Mouse (Mus musculus) lung, postnatal 0 days (tissue): ENCODE data around the gene Gm37240. TPM values are rescaled to one million over a fixed set of nuclear protein-coding genes. Genes with fewer than 3 reads are reported as not detected.

Source experiments
- ATAC-seq: fragments of 200-750 bp; cut with Nextera tagmentation; 2 replicates; pipeline ENCODE4 v1.8.0; 2017; ENCODE audit warnings: moderate library complexity
- DNase-seq: peaks from one replicate; pipeline ENCODE4 v3.0.0-alpha.2; 2016; ENCODE audit warnings: low spot score
- H3K27ac ChIP-seq: fragments of 300-500 bp; sonication (generic); 2 replicates; pipeline ENCODE4 v1.5.1; 2014; ENCODE audit warnings: antibody characterized with exemption, mild to moderate bottlenecking, low read length, mixed read lengths
- H3K27me3 ChIP-seq: fragments of 300-500 bp; sonication (generic); replicated peaks from 2 replicates; pipeline ENCODE4 v1.6.1; 2014; ENCODE audit warnings: low read length, mixed read lengths; ENCODE audit not compliant: insufficient read depth
- H3K36me3 ChIP-seq: fragments of 300-500 bp; sonication (generic); 2 replicates; pipeline ENCODE4 v1.6.1; 2014; ENCODE audit warnings: low read length, mixed read lengths; ENCODE audit not compliant: insufficient read depth
- H3K4me1 ChIP-seq: fragments of 300-500 bp; sonication (generic); 2 replicates; pipeline ENCODE4 v1.6.1; 2014; ENCODE audit warnings: antibody characterized with exemption, low read depth, low read length, mixed read lengths; ENCODE audit not compliant: insufficient read depth
- H3K4me2 ChIP-seq: fragments of 300-500 bp; sonication (generic); replicated peaks from 2 replicates; pipeline ENCODE4 v1.6.1; 2014; ENCODE audit warnings: low read depth, mild to moderate bottlenecking, low read length, moderate library complexity, mixed read lengths
- H3K4me3 ChIP-seq: fragments of 300-500 bp; sonication (generic); 2 replicates; pipeline ENCODE4 v1.5.1; 2014; ENCODE audit warnings: low read depth, low read length
- H3K9ac ChIP-seq: fragments of 300-500 bp; sonication (generic); replicated peaks from 2 replicates; pipeline ENCODE4 v1.6.1; 2014; ENCODE audit warnings: low read depth, mild to moderate bottlenecking
- H3K9me3 ChIP-seq: fragments of 300-500 bp; sonication (generic); 2 replicates; pipeline ENCODE4 v1.6.1; 2016; ENCODE audit warnings: low read length, mixed read lengths
- CTCF ChIP-seq: IDR thresholded peaks from 2 replicates; pipeline ENCODE4 v1.5.1; 2016; ENCODE audit warnings: antibody characterized with exemption, mild to moderate bottlenecking
- EP300 ChIP-seq: IDR thresholded peaks from 2 replicates; pipeline ENCODE4 v1.6.1; 2016; ENCODE audit warnings: antibody characterized with exemption, mild to moderate bottlenecking, control low read depth
- WGBS: fragments of 180-500 bp; shearing (Covaris S2); extraction: QIAGEN DNeasy Blood & Tissue Kit; methylation state at CpG from one replicate; pipeline ENCODE4 v1.1.7; 2014; 5-methylcytosine and 5-hydroxymethylcytosine counted together
- polyA plus RNA-seq: library from polyadenylated mRNA; unstranded; fragments of >200 nt; fragmentation: Nextera tagmentation; extraction: Ambion mirVana; gene quantifications from 2 replicates; pipeline ENCODE4 v1.2.1, GENCODE M21; 2015

Gene Gm37240
- polyA plus RNA-seq, 1 experiment from 2014 or later = 8.9 TPM

GRCm38 (mm10) chr3:84804036-84804435 is 1083.3 kb downstream of the Gm37240 start:
- Histone ChIP-seq H3K4me2 (no peak overlapping the region), H3K9ac (no peak overlapping the region), H3K4me3 (no peak overlapping the region), H3K27ac (no peak overlapping the region), H3K9me3 (no peaks in the 10 kb centered on the region), H3K36me3 (no peaks in the 10 kb centered on the region), H3K4me1 (no peaks in the 10 kb centered on the region), H3K27me3 (no peaks in the 10 kb centered on the region)
- DNase-seq (no peak), ATAC-seq (no peak)
- WGBS = 55% methylated on average over 9 of the region's 9 CpGs
- TF ChIP-seq EP300 (no peak), CTCF (no peak)

GRCm38 (mm10) chr3:84787914-84788313 is 1099.4 kb downstream of the Gm37240 start:
- Histone ChIP-seq H3K9me3 (no peaks in the 10 kb centered on the region), H3K9ac (no peak overlapping the region), H3K36me3 (no peaks in the 10 kb centered on the region), H3K27ac (no peak overlapping the region), H3K4me1 (no peaks in the 10 kb centered on the region), H3K4me2 (no peak overlapping the region), H3K4me3 (no peak overlapping the region), H3K27me3 (no peaks in the 10 kb centered on the region)
- 87% methylated on average over 4 of the region's 4 CpGs for WGBS
- TF ChIP-seq CTCF (no peak), EP300 (no peak)
- DNase-seq = no peak
- no peak for ATAC-seq

- no peak for TF ChIP-seq CTCF
- TF ChIP-seq EP300 = no peak
- WGBS = 56% methylated on average over 1 of the region's 1 CpGs
- H3K9me3 ChIP-seq = no peaks in the 10 kb centered on the region
- H3K4me1 ChIP-seq = 0 out of 2 replicates have a peak, but pooled peaks cover 5% of the 10 kb centered on the region
- no peak overlapping the region for H3K27ac ChIP-seq
- H3K4me3 ChIP-seq = no peak overlapping the region
- DNase-seq (peak; percentile 64), ATAC-seq (no peak; the same call in 1 of the 2 replicates)
- H3K27me3 ChIP-seq = no peaks in the 10 kb centered on the region
- H3K4me2 ChIP-seq = no peak overlapping the region
- H3K36me3 ChIP-seq = no peaks in the 10 kb centered on the region
- H3K9ac ChIP-seq = no peak overlapping the region
These were observed 1111.2 kb downstream of the Gm37240 start for GRCm38 (mm10) chr3:84776084-84776483.

DNA sequence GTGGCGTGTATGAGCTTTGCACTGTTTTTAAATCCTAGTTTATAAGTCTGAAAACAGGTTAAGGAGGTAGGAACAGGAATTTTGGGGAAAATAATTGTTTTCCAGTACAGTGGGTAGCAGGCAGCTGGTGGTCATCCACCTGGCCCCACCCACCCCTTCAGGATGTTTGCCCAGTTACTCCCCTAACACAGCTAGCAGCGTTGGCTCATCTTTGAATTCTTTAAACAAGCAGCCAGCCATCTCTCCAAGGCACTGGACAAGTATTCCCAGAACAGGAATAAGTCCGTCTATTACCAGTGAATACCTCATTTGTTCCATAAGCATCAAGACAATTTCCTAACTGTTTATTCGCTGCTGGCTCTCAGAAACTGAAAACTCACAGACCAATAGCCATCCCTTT is 1111.7 kb downstream of the Gm37240 start:
- Histone ChIP-seq H3K4me2 (no peak overlapping the region), H3K4me1 (0 out of 2 replicates have a peak, but pooled peaks cover 5% of the 10 kb centered on the region), H3K27me3 (no peaks in the 10 kb centered on the region), H3K4me3 (no peak overlapping the region), H3K36me3 (no peaks in the 10 kb centered on the region), H3K27ac (no peak overlapping the region), H3K9ac (no peak overlapping the region), H3K9me3 (no peaks in the 10 kb centered on the region)
- TF ChIP-seq CTCF = no peak
- TF ChIP-seq EP300 = no peak
- WGBS = 45% methylated on average over 4 of the region's 4 CpGs
- DNase-seq (peak; percentile 21), ATAC-seq (no peak)

DNA sequence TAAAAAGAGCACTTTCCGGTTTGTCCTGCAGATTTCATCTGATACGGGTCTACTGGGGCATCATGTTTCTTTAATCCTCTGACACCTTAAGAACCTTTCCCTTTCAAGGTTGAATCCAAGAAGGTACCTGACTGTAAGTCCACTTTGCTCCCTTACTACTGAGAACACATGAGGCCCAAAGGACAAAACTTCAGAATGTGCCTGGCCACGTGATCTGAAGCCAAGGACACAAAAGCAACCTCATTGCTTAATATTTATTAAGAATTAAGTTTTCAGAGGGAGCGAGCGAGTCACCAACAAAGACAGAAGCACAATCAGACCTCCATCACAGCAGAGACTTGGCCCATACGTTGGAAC is 1112.3 kb downstream of the Gm37240 start:
- Histone ChIP-seq H3K27me3 (no peaks in the 10 kb centered on the region), H3K9ac (no peak overlapping the region), H3K4me2 (no peak overlapping the region), H3K4me3 (no peak overlapping the region), H3K9me3 (no peaks in the 10 kb centered on the region), H3K4me1 (0 out of 2 replicates have a peak, but pooled peaks cover 5% of the 10 kb centered on the region), H3K36me3 (no peaks in the 10 kb centered on the region), H3K27ac (no peak overlapping the region)
- no peak for TF ChIP-seq EP300
- TF ChIP-seq CTCF = no peak
- WGBS = 61% methylated on average over 6 of the region's 6 CpGs
- ATAC-seq (no peak), DNase-seq (peak; percentile 11)

GRCm38 (mm10) chr3:84774246-84775066 is 1112.9 kb downstream of the Gm37240 start:
- ATAC-seq (no peak), DNase-seq (peak; percentile 19)
- TF ChIP-seq CTCF (no peak), EP300 (no peak)
- Histone ChIP-seq H3K27ac (no peak overlapping the region), H3K27me3 (no peaks in the 10 kb centered on the region), H3K4me2 (no peak overlapping the region), H3K9me3 (no peaks in the 10 kb centered on the region), H3K9ac (no peak overlapping the region), H3K36me3 (no peaks in the 10 kb centered on the region), H3K4me3 (no peak overlapping the region), H3K4me1 (0 out of 2 replicates have a peak, but pooled peaks cover 5% of the 10 kb centered on the region)
- 38% methylated on average over 8 of the region's 8 CpGs for WGBS
